Mouse (Mus musculus): ENCODE data around the gene Senp2. TPM values are rescaled to one million over a fixed set of nuclear protein-coding genes. Genes with fewer than 3 reads are reported as not detected.
A peak's percentile ranks its signal among the peaks of the same experiment; 100 is the strongest.

Gene Senp2
- total and polyA plus RNA-seq, 3 experiments: 31.7 to 54.7 TPM; not detected in 1

DNA sequence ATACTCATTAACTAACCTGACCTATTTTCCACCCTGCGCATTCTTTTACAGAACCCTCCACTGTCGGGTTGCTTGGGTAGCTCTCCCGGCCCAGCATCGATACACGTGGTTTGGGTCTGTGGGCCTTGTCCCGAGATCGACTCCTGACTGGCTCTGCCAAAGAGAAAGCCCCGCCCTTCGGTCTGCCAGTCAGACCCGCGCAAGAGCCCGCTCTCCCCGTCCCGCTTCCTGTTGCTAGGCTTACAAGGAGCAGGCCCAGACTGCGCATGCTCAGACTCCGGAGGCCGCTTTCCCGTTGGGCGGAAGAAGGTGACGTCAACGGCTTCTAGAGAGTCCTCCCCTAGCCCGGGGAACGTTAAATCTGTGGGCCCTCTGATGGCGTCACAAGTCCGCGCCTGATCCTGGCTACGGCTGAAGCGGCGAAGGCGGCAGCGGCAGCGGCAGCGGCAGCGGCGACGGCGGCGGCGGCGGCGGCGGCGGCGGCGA lies at the start of gene Senp2 (continued):
- peak; percentile 99 for TF ChIP-seq SIN3A (IDR thresholded peaks at IDR 0.05; ENCODE audit: low read length)
- no peak for TF ChIP-seq USF2 (IDR thresholded peaks at IDR 0.05; ENCODE audit: borderline replicate concordance in 1 of 2, insufficient read depth in 1 of 2, low read depth in 1 of 2, low read length in 2 of 2)

DNA sequence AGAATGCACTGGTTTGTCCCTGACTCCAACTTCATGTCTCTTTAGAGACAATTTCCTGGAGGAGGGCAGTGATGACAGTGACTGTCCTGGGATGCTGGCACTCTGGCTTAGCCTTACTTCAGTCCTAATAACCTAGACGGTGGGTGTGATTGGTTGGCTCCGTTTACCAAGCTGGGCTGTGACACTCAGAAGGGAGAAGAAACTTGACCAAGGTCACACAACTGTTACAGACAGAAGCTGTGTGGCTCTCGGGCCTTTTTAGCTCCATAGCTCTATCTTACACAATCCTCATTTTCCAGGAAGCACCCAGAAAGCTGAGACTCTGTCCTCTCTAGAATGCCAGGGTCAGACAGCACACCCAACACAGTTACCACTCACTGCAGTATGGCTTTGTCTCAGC lies 43.7 kb upstream of the Senp2 start:
- no peak overlapping the region for H3K27ac ChIP-seq (ENCODE audit: control insufficient read depth, low read depth, low read length)
- no peak overlapping the region for H3K4me3 ChIP-seq (ENCODE audit: control insufficient read depth in 1 of 2, insufficient read depth in 1 of 2, low read depth in 2 of 2, low read length in 2 of 2)
- no peaks in the 10 kb centered on the region for H3K27me3 ChIP-seq (ENCODE audit: control insufficient read depth in 1 of 2, insufficient read depth in 2 of 2, low read length in 2 of 2)

DNA sequence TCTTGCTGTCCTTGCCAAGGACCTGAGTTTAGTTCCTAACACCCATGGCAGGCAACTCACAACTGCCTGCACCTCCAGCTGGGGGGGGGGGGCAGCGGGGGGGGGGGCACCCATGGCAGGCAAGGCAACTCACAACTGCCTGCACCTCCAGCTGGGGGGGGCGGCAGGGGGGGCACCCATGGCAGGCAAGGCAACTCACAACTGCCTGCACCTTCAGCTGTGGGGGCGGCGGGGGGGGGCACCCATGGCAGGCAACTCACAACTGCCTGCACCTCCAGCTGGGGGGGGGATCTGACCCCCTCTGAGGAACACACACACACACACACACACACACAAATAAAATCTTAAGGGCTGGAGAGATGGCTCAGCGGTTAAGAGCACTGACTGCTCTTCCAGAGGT lies 39.4 kb upstream of the Senp2 start:
- Histone ChIP-seq H3K27ac (ENCODE audit: control insufficient read depth, low read depth, low read length) (no peak overlapping the region), H3K36me3 (ENCODE audit: control insufficient read depth in 1 of 2, insufficient read depth in 2 of 2, low read length in 2 of 2) (no peaks in the 10 kb centered on the region), H3K4me3 (ENCODE audit: control insufficient read depth in 1 of 2, insufficient read depth in 1 of 2, low read depth in 2 of 2, low read length in 2 of 2) (no peak overlapping the region), H3K79me2 (ENCODE audit: control insufficient read depth, insufficient read depth, low read length, poor library complexity) (no peaks in the 10 kb centered on the region), H3K9ac (ENCODE audit: control insufficient read depth, low read depth, low read length, poor library complexity, severe bottlenecking) (no peak overlapping the region), H3K27me3 (ENCODE audit: control insufficient read depth in 1 of 2, insufficient read depth in 2 of 2, low read length in 2 of 2) (peaks cover 0 to 2% of the 10 kb centered on the region in 2 experiments; a peak in 1 of 4 replicates), H3K4me1 (ENCODE audit: control insufficient read depth in 1 of 2, insufficient read depth in 2 of 2, low read length in 2 of 2) (no peaks in the 10 kb centered on the region), H3K9me3 (replicated peaks; ENCODE audit: insufficient read depth, low read length) (no peaks in the 10 kb centered on the region)
- no peak for DNase-seq (ENCODE audit: low read depth, low spot score)
- TF ChIP-seq GATA1 (IDR thresholded peaks at IDR 0.05; ENCODE audit: low read depth, low read length): no peak
- TF ChIP-seq SMC3 (IDR thresholded peaks at IDR 0.05; ENCODE audit: low read depth, low read length): no peak
- no peak for TF ChIP-seq NRF1 (IDR thresholded peaks at IDR 0.05; ENCODE audit: insufficient read depth, low read depth, low read length, poor library complexity, severe bottlenecking)
- no peak for TF ChIP-seq CTCF (IDR thresholded peaks at IDR 0.05 in 2 of 3, conservative IDR thresholded peaks at IDR 0.05 in 1 of 3; ENCODE audit: control insufficient read depth in 1 of 3, insufficient read depth in 1 of 3, low read depth in 2 of 3, low read length in 3 of 3, poor library complexity in 1 of 3, severe bottlenecking in 1 of 3)
- no peak for TF ChIP-seq MAX (IDR thresholded peaks at IDR 0.05; ENCODE audit: low read length)
- no peak for TF ChIP-seq MAZ (IDR thresholded peaks at IDR 0.05; ENCODE audit: low read depth, low read length)
- no peak for TF ChIP-seq ZMIZ1 (IDR thresholded peaks at IDR 0.05; ENCODE audit: low read depth, low read length)
- TF ChIP-seq GABPA (IDR thresholded peaks at IDR 0.05; ENCODE audit: low read depth, low read length): no peak
- TF ChIP-seq TBP (IDR thresholded peaks at IDR 0.05; ENCODE audit: low read depth, low read length): no peak
- no peak for TF ChIP-seq NELFE (IDR thresholded peaks at IDR 0.05; ENCODE audit: low read depth, low read length)
- TF ChIP-seq MYC (IDR thresholded peaks at IDR 0.05; ENCODE audit: low read depth, low read length): no peak
- TF ChIP-seq KAT2A (conservative IDR thresholded peaks at IDR 0.05; ENCODE audit: low read depth, low read length): no peak
- no peak for TF ChIP-seq MAFK (IDR thresholded peaks at IDR 0.05; ENCODE audit: borderline replicate concordance, low read depth, low read length)
- TF ChIP-seq CHD1 (IDR thresholded peaks at IDR 0.05; ENCODE audit: low read depth, low read length): no peak

More for the DNA sequence above, 43.7 kb upstream of the Senp2 start:
- DNase-seq (ENCODE audit: low read depth, low spot score): no peak
- H3K79me2 ChIP-seq (ENCODE audit: control insufficient read depth, insufficient read depth, low read length, poor library complexity): no peaks in the 10 kb centered on the region
- no peaks in the 10 kb centered on the region for H3K9me3 ChIP-seq (replicated peaks; ENCODE audit: insufficient read depth, low read length)
- no peak overlapping the region for H3K9ac ChIP-seq (ENCODE audit: control insufficient read depth, low read depth, low read length, poor library complexity, severe bottlenecking)
- no peak for TF ChIP-seq HCFC1 (IDR thresholded peaks at IDR 0.05; ENCODE audit: low read depth, low read length)
- no peak for TF ChIP-seq TBP (IDR thresholded peaks at IDR 0.05; ENCODE audit: low read depth, low read length)
- TF ChIP-seq ZC3H11A (IDR thresholded peaks at IDR 0.05; ENCODE audit: low read depth, low read length): no peak
- TF ChIP-seq POLR2AphosphoS2 (IDR thresholded peaks at IDR 0.05; ENCODE audit: low read length): no peak
- TF ChIP-seq TCF12 (IDR thresholded peaks at IDR 0.05; ENCODE audit: low read depth, low read length): no peak
- no peak for TF ChIP-seq MYB (IDR thresholded peaks at IDR 0.05; ENCODE audit: low read depth, low read length)
- TF ChIP-seq GATA1 (IDR thresholded peaks at IDR 0.05; ENCODE audit: low read depth, low read length): no peak
- no peak for TF ChIP-seq KAT2A (conservative IDR thresholded peaks at IDR 0.05; ENCODE audit: low read depth, low read length)
- no peaks in the 10 kb centered on the region for H3K36me3 ChIP-seq (ENCODE audit: control insufficient read depth in 1 of 2, insufficient read depth in 2 of 2, low read length in 2 of 2)
- no peaks in the 10 kb centered on the region for H3K4me1 ChIP-seq (ENCODE audit: control insufficient read depth in 1 of 2, insufficient read depth in 2 of 2, low read length in 2 of 2)
